Mouse (Mus musculus) heart, embryonic 15.5 days (tissue): Measurements from ENCODE around the gene Ide. TPM values are rescaled to one million over a fixed set of nuclear protein-coding genes. Genes with fewer than 3 reads are reported as not detected.

Source experiments
- ATAC-seq: fragments of 200-750 bp; cut with Nextera tagmentation; replicated peaks from 2 replicates; pipeline ENCODE4 v1.8.0; 2017; ENCODE audit warnings: low read depth, moderate TSS enrichment; ENCODE audit not compliant: insufficient number of reproducible peaks, insufficient read depth, low FRiP score
- H3K27ac ChIP-seq: fragments of 300-500 bp; sonication (generic); 2 replicates; pipeline ENCODE4 v1.5.1; 2015; ENCODE audit warnings: mild to moderate bottlenecking, inconsistent platforms
- H3K27me3 ChIP-seq: fragments of 300-500 bp; sonication (generic); 2 replicates; pipeline ENCODE4 v1.6.1; 2015; ENCODE audit warnings: inconsistent platforms
- H3K36me3 ChIP-seq: fragments of 300-500 bp; sonication (generic); 2 replicates; pipeline ENCODE4 v1.6.1; 2015; ENCODE audit warnings: mild to moderate bottlenecking, inconsistent platforms
- H3K4me1 ChIP-seq: fragments of 300-500 bp; sonication (generic); replicated peaks from 2 replicates; pipeline ENCODE4 v1.6.1; 2015; ENCODE audit warnings: inconsistent platforms
- H3K4me2 ChIP-seq: fragments of 300-500 bp; sonication (generic); 2 replicates; pipeline ENCODE4 v1.6.1; 2015; ENCODE audit warnings: inconsistent platforms, mild to moderate bottlenecking, moderate library complexity
- H3K4me3 ChIP-seq: fragments of 300-500 bp; sonication (generic); 2 replicates; pipeline ENCODE4 v1.5.1; 2015; ENCODE audit warnings: mild to moderate bottlenecking, inconsistent platforms
- H3K9ac ChIP-seq: fragments of 300-500 bp; sonication (generic); 2 replicates; pipeline ENCODE4 v1.6.1; 2015; ENCODE audit warnings: mild to moderate bottlenecking, inconsistent platforms
- H3K9me3 ChIP-seq: fragments of 300-500 bp; sonication (generic); replicated peaks from 2 replicates; pipeline ENCODE4 v1.6.1; 2016; ENCODE audit warnings: inconsistent platforms
- WGBS: fragments of 180-500 bp; shearing (Covaris S2); methylation state at CpG from one replicate; pipeline ENCODE4 v1.1.7; 2015; ENCODE audit warnings: mixed read lengths; 5-methylcytosine and 5-hydroxymethylcytosine counted together
- polyA plus RNA-seq: library from polyadenylated mRNA; unstranded; fragments of >200 nt; fragmentation: Nextera tagmentation; extraction: Ambion mirVana; gene quantifications from 2 replicates; pipeline ENCODE4 v1.2.1, GENCODE M21; 2015

Ide gene
- polyA plus RNA-seq, 1 experiment from 2014 or later: 66.6 TPM

DNA sequence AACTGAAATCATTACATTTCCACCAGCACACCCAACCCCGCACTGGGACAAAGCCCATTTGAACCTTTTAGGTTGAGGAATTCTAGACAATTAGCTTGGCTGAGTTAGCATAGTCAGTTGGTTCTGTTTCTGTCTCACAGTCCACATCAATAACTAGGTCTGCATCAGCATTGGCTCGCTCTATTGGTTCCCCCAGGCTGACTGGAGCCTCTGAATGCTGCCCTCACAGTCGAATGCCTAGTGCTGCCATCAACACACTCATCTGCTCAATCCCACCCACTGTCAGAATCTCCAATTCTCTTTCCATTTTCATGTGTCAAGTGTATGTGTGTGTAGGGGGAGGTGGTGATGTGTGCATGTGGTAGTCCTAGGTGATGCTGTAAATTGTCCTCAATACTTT, 31.5 kb downstream of the Ide start:
- Histone ChIP-seq H3K9me3 (no peaks in the 10 kb centered on the region), H3K9ac (no peak overlapping the region), H3K27ac (no peak overlapping the region), H3K4me2 (no peak overlapping the region), H3K27me3 (no peaks in the 10 kb centered on the region), H3K36me3 (peaks cover 11% of the 10 kb centered on the region; the same call in 1 of the 2 replicates), H3K4me1 (no peaks in the 10 kb centered on the region), H3K4me3 (no peak overlapping the region)
- 89% methylated on average over 3 of the region's 3 CpGs for WGBS
- no peak for ATAC-seq

DNA sequence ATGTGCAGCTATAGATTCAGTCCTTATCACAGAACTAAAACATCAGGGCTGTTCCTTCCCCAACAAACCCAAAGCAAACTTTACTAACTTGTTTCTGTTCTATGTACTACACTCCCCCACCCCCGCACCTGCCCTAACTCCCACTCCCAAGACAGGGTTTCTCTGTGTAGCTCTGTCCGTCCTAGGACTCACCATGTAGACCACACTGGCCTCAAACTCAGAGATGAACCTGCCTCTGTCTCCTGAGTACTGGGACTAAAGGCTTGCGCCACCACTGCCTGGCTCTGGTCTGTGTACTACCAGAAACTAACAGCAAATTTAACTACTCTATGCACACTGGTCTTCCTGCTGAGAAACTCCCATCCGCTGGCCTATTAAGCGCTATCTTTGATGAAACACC, 32.8 kb downstream of the Ide start:
- no peak overlapping the region for H3K27ac ChIP-seq
- ATAC-seq: no peak
- no peak overlapping the region for H3K4me3 ChIP-seq
- H3K27me3 ChIP-seq: no peaks in the 10 kb centered on the region
- no peaks in the 10 kb centered on the region for H3K9me3 ChIP-seq
- H3K9ac ChIP-seq: no peak overlapping the region
- 91% methylated on average over 5 of the region's 5 CpGs for WGBS
- H3K36me3 ChIP-seq: peaks cover 4% of the 10 kb centered on the region; the same call in 1 of the 2 replicates
- H3K4me1 ChIP-seq: no peaks in the 10 kb centered on the region
- no peak overlapping the region for H3K4me2 ChIP-seq

DNA sequence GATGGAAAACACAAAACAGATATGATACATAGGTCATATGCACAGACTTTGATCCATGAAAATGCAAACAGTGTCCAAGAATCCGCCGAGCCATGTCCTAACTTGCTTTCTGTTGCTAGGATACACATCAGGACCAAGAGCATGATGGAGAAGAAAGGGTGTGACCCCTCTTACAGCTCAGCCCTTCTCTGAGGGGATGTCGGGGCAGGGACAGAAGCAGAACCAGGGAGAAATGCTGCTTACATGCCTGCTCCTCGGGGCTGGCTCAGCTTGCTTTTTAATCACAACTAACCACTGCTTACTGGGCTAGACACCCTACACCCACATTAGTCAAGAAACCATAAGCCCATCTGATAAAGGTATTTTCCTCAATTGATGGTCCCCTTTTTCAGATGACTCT, 33.6 kb downstream of the Ide start:
- Histone ChIP-seq H3K4me3 (no peak overlapping the region), H3K27ac (no peak overlapping the region), H3K27me3 (no peaks in the 10 kb centered on the region), H3K36me3 (peaks cover 3% of the 10 kb centered on the region; the same call in 1 of the 2 replicates), H3K9me3 (no peaks in the 10 kb centered on the region), H3K4me1 (no peaks in the 10 kb centered on the region), H3K4me2 (no peak overlapping the region), H3K9ac (no peak overlapping the region)
- 77% methylated on average over 4 of the region's 4 CpGs for WGBS
- no peak for ATAC-seq

DNA sequence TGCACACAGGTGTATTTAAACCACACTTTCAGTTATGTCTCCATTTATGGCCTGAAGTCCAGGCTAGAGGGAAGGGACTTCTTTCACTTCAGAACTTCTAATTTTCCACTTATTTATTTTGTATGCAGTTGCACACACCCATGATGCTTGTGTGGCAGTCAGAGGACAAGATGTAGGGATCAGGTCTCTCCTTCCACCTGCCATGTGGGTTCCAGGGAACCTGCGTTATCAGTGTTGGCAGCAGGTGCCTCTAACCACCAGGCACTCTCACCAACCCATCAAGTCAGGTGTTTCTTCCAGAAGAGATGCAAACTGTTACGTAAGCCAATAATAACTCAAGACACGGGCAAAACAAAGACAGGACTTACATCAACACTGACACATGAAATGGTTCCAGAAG, 35.9 kb downstream of the Ide start:
- Histone ChIP-seq H3K9me3 (no peaks in the 10 kb centered on the region), H3K4me1 (no peaks in the 10 kb centered on the region), H3K4me3 (no peak overlapping the region), H3K27me3 (no peaks in the 10 kb centered on the region), H3K9ac (no peak overlapping the region), H3K36me3 (no peaks in the 10 kb centered on the region; the same call in 1 of the 2 replicates), H3K27ac (no peak overlapping the region), H3K4me2 (no peak overlapping the region)
- ATAC-seq: no peak
- WGBS: 78% methylated on average over 3 of the region's 3 CpGs

DNA sequence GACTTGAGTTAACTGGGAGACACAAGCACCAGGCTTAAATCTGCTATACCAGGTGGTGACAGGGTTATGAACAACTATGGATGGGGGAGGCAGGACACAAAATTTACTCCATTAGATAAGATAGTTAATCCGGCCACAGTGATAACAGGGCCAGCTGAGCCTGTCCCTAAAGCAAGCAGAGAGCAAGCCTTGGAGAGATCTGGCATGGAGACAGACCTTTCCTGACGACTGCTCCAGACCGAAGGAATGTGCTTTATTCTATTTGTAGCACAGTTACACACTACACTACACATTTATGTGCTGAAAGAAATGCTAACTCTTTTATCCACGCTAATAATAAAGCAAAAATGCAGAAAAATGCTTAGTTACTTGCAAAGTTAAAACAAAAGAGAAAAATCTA, 46.0 kb downstream of the Ide start:
- H3K9ac ChIP-seq: no peak overlapping the region
- H3K4me3 ChIP-seq: no peak overlapping the region
- H3K36me3 ChIP-seq: peaks cover 12% of the 10 kb centered on the region; the same call in 1 of the 2 replicates
- peak; percentile 93 for ATAC-seq
- peaks cover 25% of the 10 kb centered on the region for H3K4me1 ChIP-seq
- H3K27me3 ChIP-seq: no peaks in the 10 kb centered on the region
- WGBS: 25% methylated on average over 4 of the region's 4 CpGs
- peak overlapping the region; percentile 38 for H3K4me2 ChIP-seq
- peak overlapping the region; percentile 91 for H3K27ac ChIP-seq
- H3K9me3 ChIP-seq: no peaks in the 10 kb centered on the region

DNA sequence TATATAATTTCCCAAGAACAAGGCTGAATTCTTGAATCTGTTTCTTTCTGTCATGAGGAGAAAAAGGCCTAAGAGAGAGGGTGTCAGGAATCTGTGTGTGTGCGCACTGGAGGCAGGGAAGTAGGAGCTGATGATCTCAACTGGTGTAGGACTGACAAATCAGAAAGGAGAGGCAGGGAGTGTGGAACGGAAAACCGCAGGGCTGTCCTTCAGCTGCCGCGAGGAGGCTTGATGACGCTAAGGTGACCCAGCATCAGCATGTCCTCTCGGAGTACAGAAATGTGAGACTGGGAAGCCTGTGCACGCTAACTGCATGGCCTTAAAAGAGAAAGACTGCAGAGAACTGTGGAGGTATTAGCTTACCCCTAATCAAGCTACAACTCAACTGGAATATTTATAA, 46.7 kb downstream of the Ide start:
- Histone ChIP-seq H3K4me2 (peak overlapping the region; percentile 38; the same call in 1 of the 2 replicates), H3K9me3 (no peaks in the 10 kb centered on the region), H3K4me1 (peaks cover 25% of the 10 kb centered on the region), H3K36me3 (peaks cover 9% of the 10 kb centered on the region), H3K27me3 (no peaks in the 10 kb centered on the region), H3K27ac (peak overlapping the region; percentile 91), H3K9ac (no peak overlapping the region), H3K4me3 (no peak overlapping the region)
- ATAC-seq: peak; percentile 74
- WGBS: 37% methylated on average over 8 of the region's 8 CpGs

DNA sequence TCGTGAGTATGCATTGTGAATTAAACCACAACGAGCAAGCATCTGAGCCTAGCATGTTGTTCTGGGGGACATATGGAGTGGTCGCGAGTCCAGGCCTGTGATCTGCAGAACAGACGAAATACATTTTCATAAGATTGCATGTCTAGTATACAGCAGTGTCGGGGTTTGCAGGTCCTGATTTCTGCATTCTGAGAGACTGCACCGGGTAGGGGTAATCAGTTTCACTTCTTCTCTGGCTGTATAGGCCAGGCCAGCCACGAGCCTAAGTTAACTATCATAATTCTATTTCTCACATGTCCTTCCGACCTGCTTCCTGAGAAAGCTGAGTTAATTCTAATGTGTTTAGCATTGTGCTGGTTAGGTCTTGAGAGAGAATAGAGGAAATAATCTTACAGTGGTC, 52.9 kb downstream of the Ide start:
- no peak for ATAC-seq
- 86% methylated on average over 9 of the region's 9 CpGs for WGBS
- peaks cover 48% of the 10 kb centered on the region for H3K36me3 ChIP-seq

DNA sequence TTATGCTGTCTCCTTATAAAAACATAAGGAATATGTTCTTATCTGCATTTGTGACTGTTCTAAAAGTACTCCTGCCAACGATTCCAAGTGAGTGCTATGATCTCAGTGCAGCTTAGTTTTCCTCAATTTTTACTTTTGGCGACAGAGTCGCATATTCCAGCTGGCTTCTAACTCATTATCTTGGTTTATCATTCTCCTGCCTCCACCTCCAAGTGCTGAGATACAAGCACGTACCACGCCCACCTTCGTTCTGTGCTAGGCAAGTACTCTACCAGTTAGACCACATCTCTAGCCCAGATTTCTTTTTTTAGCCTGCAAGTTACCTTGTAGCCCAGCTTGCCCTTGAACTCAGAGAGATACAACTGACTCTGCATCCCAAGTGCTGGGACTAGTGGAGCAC, 54.5 kb downstream of the Ide start:
- no peak overlapping the region for H3K4me2 ChIP-seq
- peaks cover 7% of the 10 kb centered on the region for H3K4me1 ChIP-seq
- H3K9me3 ChIP-seq: no peaks in the 10 kb centered on the region
- no peak overlapping the region for H3K4me3 ChIP-seq
- H3K27ac ChIP-seq: peak overlapping the region; percentile 33; the same call in 1 of the 2 replicates
- 34% methylated on average over 6 of the region's 6 CpGs for WGBS
- ATAC-seq: no peak
- no peak overlapping the region for H3K9ac ChIP-seq
- peaks cover 61% of the 10 kb centered on the region for H3K36me3 ChIP-seq
- no peaks in the 10 kb centered on the region for H3K27me3 ChIP-seq

More for the DNA sequence above, 52.9 kb downstream of the Ide start:
- Histone ChIP-seq H3K4me2 (no peak overlapping the region), H3K4me1 (peaks cover 14% of the 10 kb centered on the region), H3K27ac (no peak overlapping the region), H3K9ac (no peak overlapping the region), H3K9me3 (no peaks in the 10 kb centered on the region), H3K27me3 (no peaks in the 10 kb centered on the region), H3K4me3 (no peak overlapping the region)

DNA sequence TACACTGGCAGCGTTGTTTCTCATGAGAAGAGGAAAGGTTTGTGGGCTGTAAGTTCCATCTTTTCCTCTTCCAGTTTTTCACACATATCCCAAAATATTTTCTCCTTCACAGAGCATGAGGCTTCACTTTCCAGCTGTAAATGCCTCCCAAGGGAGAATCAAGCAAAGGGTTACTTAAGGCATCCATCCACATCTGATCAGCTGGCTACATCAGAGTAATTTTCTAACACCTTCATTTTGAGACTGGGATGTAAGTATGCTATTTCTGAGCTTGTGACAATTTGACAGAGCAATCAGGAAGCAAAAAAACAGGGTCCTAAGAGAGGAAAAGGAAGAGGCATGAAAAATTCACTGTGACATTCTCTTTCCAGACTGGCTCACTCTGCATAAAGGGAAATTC, 55.9 kb downstream of the Ide start:
- WGBS: 61% methylated on average over 1 of the region's 1 CpGs
- no peak overlapping the region for H3K4me3 ChIP-seq
- H3K9ac ChIP-seq: no peak overlapping the region
- peaks cover 73% of the 10 kb centered on the region for H3K36me3 ChIP-seq
- no peak overlapping the region for H3K27ac ChIP-seq
- H3K4me1 ChIP-seq: peaks cover 7% of the 10 kb centered on the region
- no peaks in the 10 kb centered on the region for H3K9me3 ChIP-seq
- no peaks in the 10 kb centered on the region for H3K27me3 ChIP-seq
- no peak for ATAC-seq
- no peak overlapping the region for H3K4me2 ChIP-seq

DNA sequence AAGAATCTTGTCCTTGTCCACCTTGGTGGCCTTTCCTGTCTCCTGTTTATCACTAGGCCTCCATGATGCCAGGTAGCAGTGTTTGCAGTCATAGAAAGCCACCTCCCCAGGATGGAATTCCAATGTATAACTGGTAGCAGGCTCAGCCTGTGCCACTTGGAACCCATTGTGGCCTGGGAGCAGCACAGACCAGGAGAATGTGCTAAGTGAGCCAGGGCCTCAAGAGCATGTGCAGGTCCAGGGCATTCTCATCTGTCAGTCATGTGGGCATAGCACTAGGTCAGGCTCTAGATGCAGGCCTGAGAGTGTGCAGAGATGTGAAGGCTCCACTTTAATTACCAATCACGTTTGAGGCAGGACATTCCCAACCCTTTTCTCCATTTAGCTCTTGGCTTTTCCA, 58.5 kb downstream of the Ide start:
- no peaks in the 10 kb centered on the region for H3K9me3 ChIP-seq
- no peak; the same call in 1 of the 2 replicates for ATAC-seq
- no peaks in the 10 kb centered on the region for H3K27me3 ChIP-seq
- WGBS: 69% methylated on average over 1 of the region's 1 CpGs
- H3K4me1 ChIP-seq: peaks cover 7% of the 10 kb centered on the region
- H3K27ac ChIP-seq: no peak overlapping the region
- H3K4me3 ChIP-seq: no peak overlapping the region
- H3K36me3 ChIP-seq: peaks cover 77% of the 10 kb centered on the region
- H3K9ac ChIP-seq: no peak overlapping the region
- no peak overlapping the region for H3K4me2 ChIP-seq

DNA sequence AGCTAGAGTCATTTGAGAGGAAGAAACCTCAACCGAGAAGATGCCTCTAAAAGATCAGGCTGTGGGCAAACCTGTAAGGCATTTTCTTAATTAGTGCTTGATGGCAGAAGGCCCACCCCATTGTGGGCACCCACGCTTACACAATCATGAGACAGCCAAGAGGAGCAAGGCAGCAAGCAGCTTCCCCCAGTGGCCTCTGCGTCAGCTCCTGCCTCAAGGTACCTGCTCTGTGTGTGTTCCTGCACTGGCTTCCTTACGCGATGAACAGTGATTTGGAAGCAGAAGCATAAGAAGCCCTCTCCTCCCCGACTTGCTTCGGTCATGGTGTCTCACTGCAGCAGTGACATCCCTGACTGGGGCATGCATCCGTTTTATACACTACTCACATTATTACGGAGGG, 62.1 kb downstream of the Ide start:
- no peaks in the 10 kb centered on the region for H3K9me3 ChIP-seq
- H3K27me3 ChIP-seq: no peaks in the 10 kb centered on the region
- H3K4me1 ChIP-seq: no peaks in the 10 kb centered on the region
- H3K9ac ChIP-seq: no peak overlapping the region
- no peak overlapping the region for H3K4me2 ChIP-seq
- ATAC-seq: no peak
- H3K36me3 ChIP-seq: peaks cover 54% of the 10 kb centered on the region
- WGBS: 92% methylated on average over 9 of the region's 9 CpGs
- no peak overlapping the region for H3K27ac ChIP-seq
- no peak overlapping the region for H3K4me3 ChIP-seq

DNA sequence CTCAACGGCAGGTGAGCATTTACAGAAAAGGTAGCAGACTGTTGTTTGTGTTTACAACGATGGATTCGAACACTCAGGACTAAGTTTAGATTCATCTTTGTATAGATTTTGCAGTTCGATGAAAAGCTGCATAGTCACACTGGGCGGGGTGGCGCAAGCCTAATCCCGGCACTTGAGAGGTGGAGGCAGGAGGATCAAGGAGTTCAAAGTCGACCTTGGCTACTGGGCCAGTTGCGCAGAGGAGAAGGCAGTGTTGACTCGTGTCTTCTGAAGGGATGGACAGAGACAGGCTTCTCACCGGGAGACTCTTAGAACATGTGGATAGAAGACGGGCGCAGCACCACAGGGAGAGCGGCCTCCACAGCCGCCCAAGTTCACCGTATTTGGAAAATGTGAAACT, 68.5 kb downstream of the Ide start:
- Histone ChIP-seq H3K4me3 (no peak overlapping the region), H3K9me3 (no peaks in the 10 kb centered on the region), H3K4me1 (peaks cover 10% of the 10 kb centered on the region), H3K27ac (no peak overlapping the region), H3K36me3 (peaks cover 19% of the 10 kb centered on the region), H3K27me3 (no peaks in the 10 kb centered on the region), H3K9ac (no peak overlapping the region), H3K4me2 (no peak overlapping the region)
- WGBS: 91% methylated on average over 16 of the region's 16 CpGs
- ATAC-seq: no peak
